Mouse (Mus musculus) liver, embryonic 12.5 days (tissue): ENCODE results near the gene Arih1. TPM values are rescaled to one million over a fixed set of nuclear protein-coding genes. Genes with fewer than 3 reads are reported as not detected.
A peak's percentile ranks its signal among the peaks of the same experiment; 100 is the strongest.
"Not testable (repeated sequence)": the region's sequence is repeated elsewhere in the genome, so short reads cannot be mapped to it uniquely, and the experiment has no call there.

Experiments used
- ATAC-seq: fragments of 200-750 bp; cut with Nextera tagmentation; 2 replicates; pipeline ENCODE4 v1.8.0; 2017; ENCODE audit warnings: moderate number of reproducible peaks, mild to moderate bottlenecking, moderate library complexity
- H3K27ac ChIP-seq: fragments of 300-500 bp; sonication (generic); 2 replicates; pipeline ENCODE4 v1.5.1; 2016; ENCODE audit warnings: mild to moderate bottlenecking
- H3K27me3 ChIP-seq: fragments of 300-500 bp; sonication (generic); replicated peaks from 2 replicates; pipeline ENCODE4 v1.6.1; 2016; ENCODE audit warnings: mild to moderate bottlenecking, moderate library complexity
- H3K36me3 ChIP-seq: fragments of 300-500 bp; sonication (generic); 2 replicates; pipeline ENCODE4 v1.6.1; 2016; ENCODE audit warnings: mild to moderate bottlenecking, moderate library complexity
- H3K4me1 ChIP-seq: fragments of 300-500 bp; sonication (generic); 2 replicates; pipeline ENCODE4 v1.6.1; 2016
- H3K4me2 ChIP-seq: fragments of 300-500 bp; sonication (generic); 2 replicates; pipeline ENCODE4 v1.6.1; 2016; ENCODE audit warnings: mild to moderate bottlenecking, moderate library complexity
- H3K4me3 ChIP-seq: fragments of 300-500 bp; sonication (generic); 2 replicates; pipeline ENCODE4 v1.5.1; 2016; ENCODE audit warnings: mild to moderate bottlenecking, moderate library complexity
- H3K9ac ChIP-seq: fragments of 300-500 bp; sonication (generic); 2 replicates; pipeline ENCODE4 v1.6.1; 2016; ENCODE audit warnings: mild to moderate bottlenecking, moderate library complexity
- H3K9me3 ChIP-seq: fragments of 300-500 bp; sonication (generic); replicated peaks from 2 replicates; pipeline ENCODE4 v1.6.1; 2016; ENCODE audit warnings: mild to moderate bottlenecking, moderate library complexity
- WGBS: fragments of 180-500 bp; shearing (Covaris S2); methylation state at CpG from one replicate; pipeline ENCODE4 v1.1.7; 2016; ENCODE audit not compliant: insufficient replicate concordance; 5-methylcytosine and 5-hydroxymethylcytosine counted together
- polyA plus RNA-seq: library from polyadenylated mRNA; unstranded; fragments of >200 nt; fragmentation: Nextera tagmentation; extraction: Ambion mirVana; gene quantifications from 2 replicates; pipeline ENCODE4 v1.2.1, GENCODE M21; 2016

Gene Arih1
- polyA plus RNA-seq, 1 experiment from 2014 or later, result 15.9 TPM

- not testable (repeated sequence) for H3K9ac ChIP-seq, H3K4me1 ChIP-seq, ATAC-seq, H3K9me3 ChIP-seq, H3K4me3 ChIP-seq, H3K4me2 ChIP-seq, H3K27me3 ChIP-seq, H3K36me3 ChIP-seq, H3K27ac ChIP-seq
- 49% methylated on average over 2 of the region's 3 CpGs for WGBS
Observed at GRCm38 (mm10) chr9:59360487-59360886, 125.9 kb downstream of the Arih1 start.

DNA sequence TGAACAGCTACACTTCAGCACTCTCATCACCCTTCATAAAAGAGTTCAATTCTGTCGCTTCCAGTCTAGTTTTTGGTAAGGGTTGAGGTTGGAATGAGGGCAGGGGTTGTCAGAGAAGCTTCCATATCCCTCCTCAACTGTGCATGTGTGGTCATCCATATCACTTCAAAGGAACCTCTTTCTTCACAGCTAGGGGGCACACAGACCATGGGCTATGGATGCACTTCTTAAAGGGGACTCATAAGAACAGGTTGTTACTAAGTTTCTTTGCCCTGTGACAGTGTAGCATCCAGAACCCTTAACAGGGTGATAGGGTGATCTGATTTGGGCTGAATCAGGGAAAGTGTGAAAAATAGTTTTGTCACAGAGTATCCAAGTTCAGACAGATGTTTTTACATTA is 128.4 kb downstream of the Arih1 start:
- not testable (repeated sequence) for H3K4me1 ChIP-seq, H3K36me3 ChIP-seq, H3K4me3 ChIP-seq, H3K4me2 ChIP-seq, H3K27ac ChIP-seq, ATAC-seq, H3K9ac ChIP-seq, H3K9me3 ChIP-seq, H3K27me3 ChIP-seq
- WGBS, result 43% methylated on average over 1 of the region's 1 CpGs

DNA sequence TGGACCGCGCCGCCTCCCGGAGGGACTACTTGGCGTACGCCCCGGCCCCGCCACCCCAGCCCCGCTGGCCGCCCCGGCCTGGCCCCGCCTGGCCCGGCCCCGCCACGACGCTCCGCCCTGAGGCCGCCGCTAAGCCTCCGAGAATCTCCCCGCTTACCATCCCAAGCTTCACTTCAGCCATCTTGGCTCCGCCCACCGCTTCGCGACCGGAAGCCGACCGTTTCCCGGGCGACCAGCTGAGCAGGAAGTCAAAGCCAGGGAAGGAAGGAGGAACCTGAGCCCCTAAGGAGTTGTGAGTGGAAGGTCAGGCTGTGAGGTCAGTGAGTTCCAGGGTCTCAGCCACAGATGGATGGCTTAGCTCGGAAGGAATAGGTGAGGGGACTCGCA is 133.2 kb downstream of the Arih1 start, which contains the start of gene Bbs4:
Gene Bbs4 (minus strand): TSS at position 256 of the 387 bp plus-strand sequence.
- H3K9me3 ChIP-seq, result no peaks in the 10 kb centered on the region
- peak; percentile 99 for ATAC-seq
- peak within 1 kb of the TSS; percentile 78 for H3K9ac ChIP-seq
- H3K4me3 ChIP-seq, result peak within 1 kb of the TSS; percentile 69
- H3K36me3 ChIP-seq, result no peaks in the 10 kb centered on the region
- peak within 1 kb of the TSS; percentile 76 for H3K4me2 ChIP-seq
- 1% methylated on average over 29 of the region's 32 CpGs for WGBS
- H3K27ac ChIP-seq, result peak within 1 kb of the TSS; percentile 75
- 0 out of 2 replicates have a peak, but pooled peaks cover 2% of the 10 kb centered on the region for H3K27me3 ChIP-seq
- 0 out of 2 replicates have a peak, but pooled peaks cover 7% of the 10 kb centered on the region for H3K4me1 ChIP-seq

DNA sequence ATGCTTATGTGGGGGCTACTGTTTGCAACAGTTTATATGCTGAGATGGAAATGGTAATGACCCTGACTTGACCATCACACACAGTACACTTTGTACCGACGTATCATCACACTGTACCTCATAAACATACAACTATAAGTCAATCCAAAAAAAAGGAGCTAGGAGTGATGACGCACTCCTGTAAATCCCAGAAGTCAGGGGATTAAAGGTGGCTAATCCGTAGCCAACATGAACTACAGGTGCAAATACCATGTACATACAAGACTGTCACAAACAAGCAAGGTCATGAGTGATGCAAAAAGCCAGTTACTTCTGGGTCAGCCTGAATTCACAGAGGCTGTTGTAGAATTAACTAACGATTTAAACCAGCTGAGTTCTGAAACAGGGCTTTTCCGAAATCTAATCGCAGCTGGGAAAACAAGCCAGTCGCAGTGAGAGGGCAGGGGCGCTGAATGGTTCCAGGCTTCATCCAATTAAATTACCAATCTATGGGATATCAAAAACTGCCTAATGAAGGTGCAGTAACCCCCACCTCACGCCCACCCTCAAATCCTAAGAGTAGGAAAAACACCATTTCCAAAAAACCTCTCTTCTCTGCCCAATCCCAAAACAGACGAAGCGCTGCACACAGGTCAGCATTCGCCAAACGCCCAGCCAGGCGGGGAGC is 133.7 kb downstream of the Arih1 start:
- peak; percentile 17 for ATAC-seq
- no peaks in the 10 kb centered on the region for H3K9me3 ChIP-seq
- 16% methylated on average over 15 of the region's 15 CpGs for WGBS
- H3K4me2 ChIP-seq, result peak overlapping the region; percentile 76
- peak overlapping the region; percentile 78 for H3K9ac ChIP-seq
- H3K27ac ChIP-seq, result peak overlapping the region; percentile 75
- H3K4me3 ChIP-seq, result peak overlapping the region; percentile 69
- no peaks in the 10 kb centered on the region for H3K36me3 ChIP-seq
- 0 out of 2 replicates have a peak, but pooled peaks cover 2% of the 10 kb centered on the region for H3K27me3 ChIP-seq
- H3K4me1 ChIP-seq, result 0 out of 2 replicates have a peak, but pooled peaks cover 7% of the 10 kb centered on the region

DNA sequence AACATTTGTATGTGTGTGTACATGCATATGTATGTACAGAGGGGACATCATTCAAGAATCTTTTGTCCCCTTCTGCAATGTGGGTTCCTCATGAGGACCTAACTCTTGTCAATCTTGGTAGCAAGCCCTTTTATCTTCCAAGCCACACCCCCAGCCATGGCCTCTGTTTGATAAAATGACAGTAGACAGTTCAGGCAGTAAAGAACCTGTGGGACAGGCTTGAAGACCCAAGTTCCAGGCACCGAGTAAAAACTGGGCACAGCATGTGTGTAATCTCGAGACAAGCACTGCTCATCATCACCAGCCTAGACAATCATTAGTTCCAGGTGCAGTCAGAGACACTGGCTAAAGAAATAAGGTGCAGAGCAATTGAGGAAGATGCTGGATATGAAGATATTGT is 140.2 kb downstream of the Arih1 start:
- no peak overlapping the region for H3K4me2 ChIP-seq
- no peak overlapping the region for H3K27ac ChIP-seq
- WGBS, result 37% methylated on average over 2 of the region's 2 CpGs
- H3K27me3 ChIP-seq, result no peaks in the 10 kb centered on the region
- H3K4me3 ChIP-seq, result no peak overlapping the region
- H3K9me3 ChIP-seq, result no peaks in the 10 kb centered on the region
- peaks cover 11% of the 10 kb centered on the region for H3K36me3 ChIP-seq
- ATAC-seq, result 0 out of 2 replicates have a peak, but pooled peaks have one; percentile 21
- no peak overlapping the region for H3K9ac ChIP-seq
- peaks cover 10% of the 10 kb centered on the region for H3K4me1 ChIP-seq

- H3K9ac ChIP-seq, result no peak overlapping the region
- no peak for ATAC-seq
- H3K27ac ChIP-seq, result no peak overlapping the region
- no peaks in the 10 kb centered on the region for H3K9me3 ChIP-seq
- H3K27me3 ChIP-seq, result no peaks in the 10 kb centered on the region
- H3K4me1 ChIP-seq, result peaks cover 13% of the 10 kb centered on the region
- H3K4me3 ChIP-seq, result no peak overlapping the region
- H3K4me2 ChIP-seq, result no peak overlapping the region
- peaks cover 11% of the 10 kb centered on the region for H3K36me3 ChIP-seq
- 66% methylated on average over 9 of the region's 9 CpGs for WGBS
Observed at GRCm38 (mm10) chr9:59340002-59340401, 146.4 kb downstream of the Arih1 start.

- Histone ChIP-seq H3K27ac (no peak overlapping the region), H3K27me3 (no peaks in the 10 kb centered on the region), H3K4me3 (no peak overlapping the region), H3K4me1 (peaks cover 13% of the 10 kb centered on the region), H3K36me3 (peaks cover 11% of the 10 kb centered on the region), H3K9me3 (no peaks in the 10 kb centered on the region), H3K9ac (no peak overlapping the region), H3K4me2 (no peak overlapping the region)
- whole genome bisulfite sequencing, result 81% methylated on average over 5 of the region's 5 CpGs
- no peak for ATAC-seq
Observed at GRCm38 (mm10) chr9:59339107-59339506, 147.3 kb downstream of the Arih1 start.

DNA sequence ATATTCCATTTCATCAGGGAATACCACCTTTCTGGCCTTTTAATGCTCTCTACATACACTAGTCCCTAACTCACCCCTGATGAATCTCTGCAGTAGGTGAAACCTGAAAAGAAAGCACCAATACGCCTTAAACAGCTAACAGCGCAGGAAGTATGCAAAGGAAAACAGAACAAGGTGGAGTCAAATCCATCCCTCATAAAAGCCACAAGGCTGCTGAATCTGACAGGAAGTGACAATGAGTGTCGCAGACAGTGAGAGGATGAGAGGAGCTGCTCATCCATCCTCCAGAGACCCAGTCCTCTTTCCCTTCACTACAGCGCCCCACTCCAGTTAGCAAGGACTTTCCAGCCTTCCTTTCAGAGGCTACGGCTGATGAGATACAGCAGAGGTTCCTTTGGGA is 148.0 kb downstream of the Arih1 start:
- Histone ChIP-seq H3K36me3 (peaks cover 11% of the 10 kb centered on the region), H3K27ac (no peak overlapping the region), H3K27me3 (no peaks in the 10 kb centered on the region), H3K4me1 (peaks cover 13% of the 10 kb centered on the region), H3K4me3 (no peak overlapping the region), H3K4me2 (no peak overlapping the region), H3K9me3 (no peaks in the 10 kb centered on the region), H3K9ac (no peak overlapping the region)
- WGBS, result 78% methylated on average over 5 of the region's 5 CpGs
- ATAC-seq, result no peak

Other genes starting within 250 kb of the Arih1 start
- 27.4 and 28.8 TPM in 2 replicates for gene Adpgk, start 195.1 kb downstream of the Arih1 start, polyA plus RNA-seq
- 2.8 and 3.3 TPM in 2 replicates for gene Bbs4, start 133.1 kb downstream of the Arih1 start, polyA plus RNA-seq
- 42.4 and 42.5 TPM in 2 replicates for gene Hexa, start 52.9 kb upstream of the Arih1 start, polyA plus RNA-seq
- gene Tmem202, start 53.2 kb upstream of the Arih1 start, polyA plus RNA-seq, result not detected in 2 replicates
- 0.11 TPM in 1 of 2 replicates, not detected in the other for gene Celf6, start 91.3 kb upstream of the Arih1 start, polyA plus RNA-seq
- 6.4 and 7.5 TPM in 2 replicates for gene Parp6, start 130.7 kb upstream of the Arih1 start, polyA plus RNA-seq
- gene Pkm, start 169.8 kb upstream of the Arih1 start, polyA plus RNA-seq, result 439 and 489 TPM in 2 replicates
- 0.04 and 0.07 TPM in 2 replicates for gene Gramd2, start 193.5 kb upstream of the Arih1 start, polyA plus RNA-seq